Mouse (Mus musculus) brain, embryonic 14.5 days (tissue): ENCODE data around the gene Mroh8.

Experiments used
- CTCF ChIP-seq: fragments of 200-500 bp; IDR thresholded peaks from 2 replicates; pipeline ENCODE4 v1.5.1; 2012; ENCODE audit warnings: inconsistent platforms, mild to moderate bottlenecking, moderate library complexity, borderline replicate concordance; ENCODE audit not compliant: insufficient read depth, insufficient read length; ENCODE audit errors: extremely low read depth
- POLR2A ChIP-seq: fragments of 200-500 bp; IDR thresholded peaks from 2 replicates; pipeline ENCODE4 v1.6.1; 2012; ENCODE audit warnings: mild to moderate bottlenecking, inconsistent platforms, borderline replicate concordance; ENCODE audit not compliant: poor library complexity, insufficient read depth, insufficient read length, severe bottlenecking; ENCODE audit errors: extremely low read depth

DNA sequence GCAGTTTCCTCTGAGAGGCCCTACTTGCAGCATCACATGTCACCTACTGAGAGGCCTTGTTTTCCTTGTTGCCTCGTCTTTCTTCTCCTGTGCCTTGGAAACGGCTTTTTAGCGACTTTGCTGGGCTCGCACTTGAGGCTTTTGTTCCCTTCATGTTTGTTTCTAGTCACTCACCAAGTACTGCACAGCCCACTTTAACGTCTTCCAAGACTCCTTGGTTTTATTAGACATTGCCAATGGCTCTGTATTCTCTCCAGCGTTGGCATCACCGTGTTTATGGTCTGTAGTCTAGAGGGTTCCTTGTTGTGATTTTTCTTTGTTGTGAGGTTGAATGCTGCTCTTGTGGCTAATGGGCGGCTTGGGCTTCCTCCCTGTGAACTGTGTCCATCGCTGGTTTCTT lies 23.7 kb upstream of the Mroh8 start:
- TF ChIP-seq CTCF (no peak), POLR2A (no peak)
